Mouse (Mus musculus) neural tube, embryonic 14.5 days (tissue): ENCODE data around the gene Ppan. TPM values are rescaled to one million over a fixed set of nuclear protein-coding genes. Genes with fewer than 3 reads are reported as not detected.
A peak's percentile ranks its signal among the peaks of the same experiment; 100 is the strongest.

Source experiments
- ATAC-seq: fragments of 200-750 bp; cut with Nextera tagmentation; 2 replicates; pipeline ENCODE4 v1.8.0; 2017; ENCODE audit warnings: low read depth, mild to moderate bottlenecking, moderate TSS enrichment, moderate library complexity
- H3K27ac ChIP-seq: fragments of 300-500 bp; sonication (generic); 2 replicates; pipeline ENCODE4 v1.5.1; 2014; ENCODE audit warnings: low read depth, mild to moderate bottlenecking, control low read depth, low read length, moderate library complexity, mixed read lengths
- H3K27me3 ChIP-seq: fragments of 300-500 bp; sonication (generic); 2 replicates; pipeline ENCODE4 v1.6.1; 2014; ENCODE audit warnings: low read length; ENCODE audit not compliant: control insufficient read depth, insufficient read depth
- H3K36me3 ChIP-seq: fragments of 300-500 bp; sonication (generic); 2 replicates; pipeline ENCODE4 v1.6.1; 2014; ENCODE audit warnings: low read length, mixed read lengths; ENCODE audit not compliant: control insufficient read depth, insufficient read depth
- H3K4me1 ChIP-seq: fragments of 300-500 bp; sonication (generic); 2 replicates; pipeline ENCODE4 v1.6.1; 2014; ENCODE audit warnings: low read length; ENCODE audit not compliant: control insufficient read depth, insufficient read depth
- H3K4me2 ChIP-seq: fragments of 300-500 bp; sonication (generic); 2 replicates; pipeline ENCODE4 v1.6.1; 2014; ENCODE audit warnings: mild to moderate bottlenecking, low read depth, low read length, control low read depth
- H3K4me3 ChIP-seq: fragments of 300-500 bp; sonication (generic); 2 replicates; pipeline ENCODE4 v1.5.1; 2014; ENCODE audit warnings: low read depth, low read length, control low read depth, mixed read lengths
- H3K9ac ChIP-seq: fragments of 300-500 bp; sonication (generic); replicated peaks from 2 replicates; pipeline ENCODE4 v1.6.1; 2014; ENCODE audit warnings: low read depth, mild to moderate bottlenecking, control low read depth, low read length, mixed read lengths
- H3K9me3 ChIP-seq: fragments of 300-500 bp; sonication (generic); 2 replicates; pipeline ENCODE4 v1.6.1; 2016; ENCODE audit warnings: low read length; ENCODE audit not compliant: control insufficient read depth
- WGBS: fragments of 180-500 bp; shearing (Covaris S2); extraction: QIAGEN DNeasy Blood & Tissue Kit; methylation state at CpG from one replicate; pipeline ENCODE4 v1.1.7; 2014; 5-methylcytosine and 5-hydroxymethylcytosine counted together
- polyA plus RNA-seq: library from polyadenylated mRNA; unstranded; fragments of >200 nt; fragmentation: Nextera tagmentation; extraction: Ambion mirVana; gene quantifications from 2 replicates; pipeline ENCODE4 v1.2.1, GENCODE M21; 2014

Ppan gene
- polyA plus RNA-seq, 1 experiment from 2014 or later, result 41.7 TPM

DNA sequence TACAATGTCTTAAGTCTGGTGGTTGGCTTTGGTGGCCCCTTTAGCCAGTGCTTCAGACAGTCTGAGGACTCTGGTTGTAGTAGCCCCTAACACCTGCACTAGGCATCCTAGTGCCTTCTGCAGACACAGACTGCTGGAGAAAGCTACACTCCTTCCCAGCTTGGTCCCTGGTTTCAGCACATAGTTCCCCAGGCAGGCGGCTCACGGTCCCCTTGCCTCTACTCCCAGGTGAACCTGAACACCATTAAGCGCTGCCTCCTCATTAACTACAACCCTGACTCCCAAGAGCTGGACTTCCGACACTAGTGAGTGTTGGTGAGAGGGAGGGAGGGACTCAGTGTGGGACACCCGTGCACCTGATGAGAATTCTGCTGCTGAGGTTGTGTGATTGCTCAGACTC, 2.4 kb downstream of the Ppan start:
- H3K27ac ChIP-seq, result no peak overlapping the region
- H3K27me3 ChIP-seq, result no peaks in the 10 kb centered on the region
- no peak overlapping the region for H3K4me3 ChIP-seq
- peaks cover 4% of the 10 kb centered on the region for H3K4me1 ChIP-seq
- H3K36me3 ChIP-seq, result peaks cover 51% of the 10 kb centered on the region
- 91% methylated on average over 5 of the region's 5 CpGs for WGBS
- no peaks in the 10 kb centered on the region for H3K9me3 ChIP-seq
- no peak overlapping the region for H3K9ac ChIP-seq
- H3K4me2 ChIP-seq, result no peak overlapping the region
- no peak for ATAC-seq

DNA sequence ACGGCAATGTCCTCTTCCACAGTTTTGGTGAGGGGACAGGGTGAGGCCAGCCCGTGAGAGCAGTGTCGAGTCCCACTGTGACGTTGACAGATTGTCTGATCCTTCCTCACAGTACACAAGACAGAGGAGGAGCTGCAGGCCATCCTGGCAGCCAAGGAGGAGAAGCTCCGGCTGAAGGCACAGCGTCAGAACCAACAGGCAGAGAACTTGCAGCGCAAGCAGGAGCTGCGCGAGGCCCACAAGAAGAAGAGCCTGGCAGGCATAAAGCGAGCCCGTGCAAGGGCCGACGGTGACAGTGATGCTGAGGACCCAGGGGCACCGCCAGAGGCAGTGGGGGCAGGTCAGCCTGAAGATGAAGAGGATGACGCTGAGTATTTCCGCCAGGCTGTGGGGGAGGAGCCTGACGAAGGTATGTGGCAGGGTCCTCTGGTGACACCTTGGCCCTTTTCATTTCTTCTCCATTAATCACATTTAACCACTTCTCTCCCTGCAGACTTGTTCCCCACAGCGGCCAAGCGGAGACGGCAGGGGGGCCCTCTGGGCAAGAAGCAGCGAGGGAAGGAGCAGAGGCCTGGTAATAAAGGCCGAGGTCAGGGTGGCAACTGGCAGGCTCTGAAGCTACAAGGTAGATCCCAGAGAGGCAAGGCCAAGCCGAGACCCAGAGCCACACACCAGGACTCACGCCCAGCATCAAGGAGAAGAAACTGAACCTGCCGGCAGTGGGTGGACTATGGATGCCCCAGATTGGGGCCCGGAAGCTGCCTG, 3.5 kb downstream of the Ppan start:
- H3K36me3 ChIP-seq, result peaks cover 61% of the 10 kb centered on the region
- no peak overlapping the region for H3K27ac ChIP-seq
- no peak overlapping the region for H3K4me2 ChIP-seq
- no peak overlapping the region for H3K4me3 ChIP-seq
- H3K9me3 ChIP-seq, result no peaks in the 10 kb centered on the region
- no peak for ATAC-seq
- WGBS, result 82% methylated on average over 26 of the region's 26 CpGs
- peaks cover 4% of the 10 kb centered on the region for H3K4me1 ChIP-seq
- H3K27me3 ChIP-seq, result no peaks in the 10 kb centered on the region
- no peak overlapping the region for H3K9ac ChIP-seq

DNA sequence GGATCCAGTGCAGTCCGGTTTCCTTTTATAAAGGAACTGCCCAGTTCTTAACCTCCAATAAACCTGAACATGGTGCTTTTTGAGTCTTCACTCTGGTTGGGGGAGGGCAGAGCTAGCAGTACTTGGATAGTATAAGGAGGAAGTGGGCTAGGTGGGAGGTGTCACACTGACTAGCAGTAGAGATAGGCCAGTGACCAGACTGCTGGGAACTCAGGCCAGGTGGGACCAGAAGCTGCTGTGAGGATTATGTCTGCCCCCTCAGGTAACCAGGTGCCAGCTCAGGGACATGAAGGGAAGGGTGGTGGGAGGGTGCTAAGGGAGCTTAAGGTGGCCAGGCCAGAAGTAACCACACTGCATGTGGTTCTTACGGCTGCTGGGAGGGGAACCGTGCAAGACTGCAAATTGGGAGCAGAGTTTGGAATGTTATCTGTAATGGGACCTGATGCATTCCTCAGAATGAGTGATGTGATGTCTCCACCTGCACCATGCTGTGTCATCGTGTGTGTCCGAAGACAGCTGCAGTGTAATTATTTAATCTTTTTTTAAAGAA, 4.2 kb downstream of the Ppan start:
- Histone ChIP-seq H3K9me3 (no peaks in the 10 kb centered on the region), H3K4me3 (no peak overlapping the region), H3K9ac (no peak overlapping the region), H3K27me3 (no peaks in the 10 kb centered on the region), H3K36me3 (peaks cover 61% of the 10 kb centered on the region), H3K27ac (no peak overlapping the region), H3K4me1 (peaks cover 4% of the 10 kb centered on the region), H3K4me2 (no peak overlapping the region)
- ATAC-seq, result no peak
- WGBS, result 80% methylated on average over 5 of the region's 5 CpGs

DNA sequence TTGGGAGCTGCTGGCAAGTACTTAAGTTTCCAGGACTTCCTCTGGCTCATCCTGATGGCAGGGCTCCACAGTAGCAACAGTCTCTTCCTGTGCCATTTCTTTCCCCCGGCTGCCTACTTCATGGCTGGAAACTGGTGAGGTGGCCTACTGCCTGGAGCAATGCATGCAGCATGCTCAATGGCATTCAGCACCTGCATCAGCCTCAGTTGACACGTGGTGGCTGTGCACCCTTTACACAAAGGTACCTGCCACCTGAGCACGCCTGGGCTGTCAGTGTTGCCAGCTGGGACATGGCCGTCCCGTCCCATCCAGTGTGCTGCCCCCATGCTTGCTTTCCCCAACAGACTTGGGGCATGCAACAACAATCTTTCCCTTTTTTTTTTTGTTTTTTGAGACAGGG, 5.1 kb downstream of the Ppan start:
- WGBS, result 72% methylated on average over 5 of the region's 5 CpGs
- Histone ChIP-seq H3K4me3 (no peak overlapping the region), H3K27me3 (no peaks in the 10 kb centered on the region), H3K9ac (no peak overlapping the region), H3K4me1 (peaks cover 9% of the 10 kb centered on the region), H3K9me3 (no peaks in the 10 kb centered on the region), H3K4me2 (no peak overlapping the region), H3K36me3 (peaks cover 61% of the 10 kb centered on the region), H3K27ac (no peak overlapping the region)
- ATAC-seq, result no peak

DNA sequence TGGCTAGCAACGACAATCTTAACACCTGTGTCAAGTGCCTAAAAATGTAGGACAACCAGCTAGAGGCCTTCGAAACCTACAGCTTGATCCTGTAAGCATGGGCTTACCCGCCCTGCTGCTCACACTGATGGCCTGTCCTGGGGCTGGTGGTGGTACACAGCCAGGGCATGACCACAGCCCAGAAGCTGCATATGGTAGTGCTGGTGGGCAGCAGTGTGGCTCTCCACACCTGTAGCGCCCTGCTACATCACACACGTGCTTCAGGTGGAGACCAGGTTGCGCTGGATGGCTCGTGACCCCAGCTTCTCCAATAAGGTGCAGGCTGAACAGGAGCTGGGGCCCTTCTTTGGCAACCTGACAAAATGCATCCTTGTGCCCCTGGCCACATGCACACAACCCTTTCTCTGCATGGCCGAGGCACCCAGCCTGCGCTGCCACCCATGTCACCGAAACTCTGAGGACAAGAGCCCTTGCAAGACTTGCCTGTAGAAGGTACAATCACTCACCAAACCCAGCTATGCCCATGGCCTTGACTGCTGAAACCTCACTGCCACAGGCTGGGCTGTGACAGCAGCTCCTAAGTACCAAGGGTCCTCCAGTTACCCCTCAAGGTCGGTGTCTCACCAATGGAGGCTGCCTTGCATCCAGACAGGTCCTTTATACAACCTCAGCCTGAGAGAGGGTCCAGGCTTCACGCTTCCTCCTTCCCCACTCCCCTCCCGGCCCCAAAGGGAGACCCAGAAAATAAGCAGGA, 5.8 kb downstream of the Ppan start:
- Histone ChIP-seq H3K27me3 (no peaks in the 10 kb centered on the region), H3K9ac (no peak overlapping the region), H3K4me3 (no peak overlapping the region), H3K4me1 (peaks cover 7% of the 10 kb centered on the region), H3K4me2 (no peak overlapping the region), H3K36me3 (peaks cover 61% of the 10 kb centered on the region), H3K9me3 (no peaks in the 10 kb centered on the region), H3K27ac (no peak overlapping the region)
- no peak for ATAC-seq
- 90% methylated on average over 13 of the region's 13 CpGs for WGBS

DNA sequence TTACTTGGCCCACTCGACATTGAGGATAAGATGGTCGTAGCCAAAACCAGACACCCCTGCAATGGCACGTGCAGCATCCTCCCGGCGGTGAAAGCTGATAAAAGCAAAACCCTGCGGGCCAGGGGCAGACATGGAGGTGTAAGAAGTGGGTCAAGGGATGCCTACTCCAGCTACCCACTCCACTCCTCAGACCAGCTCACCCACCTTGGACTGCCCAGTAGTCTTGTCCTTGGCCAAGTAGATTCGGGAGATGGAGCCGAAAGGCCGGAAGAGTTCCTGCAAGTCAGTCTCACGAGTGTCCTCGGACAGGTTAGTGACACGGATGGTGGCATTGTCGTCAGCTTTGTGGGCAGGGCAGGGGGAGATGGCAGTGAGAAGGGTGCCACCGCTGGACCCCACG, 6.7 kb downstream of the Ppan start:
- no peak overlapping the region for H3K9ac ChIP-seq
- no peak overlapping the region for H3K27ac ChIP-seq
- H3K4me3 ChIP-seq, result no peak overlapping the region
- peaks cover 5% of the 10 kb centered on the region; the same call in 1 of the 2 replicates for H3K4me1 ChIP-seq
- no peak for ATAC-seq
- H3K4me2 ChIP-seq, result no peak overlapping the region
- H3K36me3 ChIP-seq, result peaks cover 61% of the 10 kb centered on the region
- 90% methylated on average over 15 of the region's 15 CpGs for WGBS
- H3K27me3 ChIP-seq, result no peaks in the 10 kb centered on the region
- H3K9me3 ChIP-seq, result no peaks in the 10 kb centered on the region

DNA sequence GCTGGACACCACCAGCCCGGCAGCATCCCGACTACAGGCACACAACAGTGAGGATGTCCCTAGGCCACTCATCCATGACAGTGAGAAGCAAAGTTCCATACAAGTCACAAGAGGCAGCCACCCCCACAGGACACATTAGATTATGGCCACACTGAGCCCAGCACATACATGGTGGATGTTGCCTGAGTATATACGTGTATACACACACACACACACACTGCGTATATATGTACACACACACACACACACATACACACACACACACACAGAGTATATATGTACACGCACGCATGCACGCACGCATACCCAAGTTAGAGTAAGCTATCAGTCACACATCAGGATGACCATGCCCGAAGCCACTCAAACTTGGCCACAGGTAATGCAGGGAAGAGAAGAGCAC, 7.4 kb downstream of the Ppan start:
- H3K4me3 ChIP-seq, result no peak overlapping the region
- H3K36me3 ChIP-seq, result peaks cover 54% of the 10 kb centered on the region
- H3K27ac ChIP-seq, result no peak overlapping the region
- H3K4me2 ChIP-seq, result no peak overlapping the region
- H3K9ac ChIP-seq, result no peak overlapping the region
- H3K9me3 ChIP-seq, result no peaks in the 10 kb centered on the region
- WGBS, result over 99% methylated on average over 9 of the region's 9 CpGs
- no peak for ATAC-seq
- H3K4me1 ChIP-seq, result peaks cover 5% of the 10 kb centered on the region; the same call in 1 of the 2 replicates
- H3K27me3 ChIP-seq, result no peaks in the 10 kb centered on the region

DNA sequence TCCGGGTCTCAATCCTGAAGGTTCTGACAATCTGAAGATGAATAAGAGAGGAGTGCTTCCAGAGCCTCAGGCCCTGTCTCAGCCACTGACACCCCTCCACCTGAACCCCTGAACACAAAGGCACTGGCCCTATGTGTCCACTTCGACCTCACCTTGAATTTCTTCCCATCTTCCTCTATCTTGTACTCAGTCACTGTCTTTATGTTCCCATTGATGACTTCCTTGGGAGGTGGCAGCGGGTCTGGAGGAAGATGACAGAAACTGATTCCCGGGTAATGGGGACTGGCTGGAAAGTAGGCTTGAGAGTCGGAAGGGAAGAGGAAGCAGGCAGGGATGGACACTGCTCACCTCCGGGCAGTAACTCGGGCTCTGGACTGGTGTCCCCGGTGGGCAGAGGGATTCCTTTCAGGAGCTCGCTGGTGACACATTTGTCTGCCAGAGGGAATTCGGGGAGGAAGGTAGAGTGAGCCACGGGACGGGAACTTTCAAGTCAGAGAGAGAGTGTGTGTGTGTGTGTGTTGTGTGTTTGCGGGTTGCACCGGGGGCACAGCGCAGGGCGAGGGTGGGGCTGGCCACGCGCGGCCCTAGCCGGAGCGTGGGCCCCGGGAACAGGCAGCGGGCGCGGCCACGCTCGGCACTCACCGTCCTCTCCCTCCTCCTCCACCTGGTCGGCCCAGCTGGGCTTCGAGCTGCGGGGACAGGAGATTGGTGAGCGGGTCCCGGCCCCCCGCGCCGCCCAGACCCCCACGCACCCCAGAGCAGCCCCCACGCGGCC, 9.9 kb downstream of the Ppan start:
- no peaks in the 10 kb centered on the region for H3K27me3 ChIP-seq
- H3K9ac ChIP-seq, result peak overlapping the region; percentile 83
- H3K4me2 ChIP-seq, result peak overlapping the region; percentile 99
- H3K27ac ChIP-seq, result no peak overlapping the region
- peaks cover 5% of the 10 kb centered on the region; the same call in 1 of the 2 replicates for H3K4me1 ChIP-seq
- peak overlapping the region; percentile 92 for H3K4me3 ChIP-seq
- WGBS, result 6% methylated on average over 27 of the region's 39 CpGs
- ATAC-seq, result peak; percentile 10
- peaks cover 32% of the 10 kb centered on the region for H3K36me3 ChIP-seq
- H3K9me3 ChIP-seq, result no peaks in the 10 kb centered on the region
